Mouse (Mus musculus): Measurements from ENCODE around the gene Il2ra. TPM values are rescaled to one million over a fixed set of nuclear protein-coding genes. Genes with fewer than 3 reads are reported as not detected.

Il2ra gene
- polyA plus RNA-seq, 1 experiment from 2014 or later, result 1.9 TPM

DNA sequence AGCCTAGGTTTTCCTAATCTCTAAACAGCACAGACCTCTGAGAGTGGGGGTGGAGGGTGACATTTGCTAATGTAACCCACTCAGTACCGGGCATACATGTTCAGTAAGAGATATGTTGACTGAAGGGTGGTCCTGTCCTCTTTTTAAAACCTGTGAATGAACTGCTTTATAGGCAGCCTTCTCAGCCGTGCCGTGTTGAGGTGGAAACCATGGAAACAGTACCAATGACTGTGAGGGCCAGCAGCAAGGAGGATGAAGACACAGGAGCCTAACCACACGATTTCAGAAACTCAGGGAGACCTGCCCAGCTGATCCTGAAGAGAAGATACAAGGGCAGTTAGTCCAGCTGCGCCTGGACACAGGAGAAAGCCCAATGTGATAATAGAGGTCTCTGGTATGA is 90.4 kb downstream of the Il2ra start:
- H3K9ac ChIP-seq (ENCODE audit: low read length), result no peak overlapping the region

DNA sequence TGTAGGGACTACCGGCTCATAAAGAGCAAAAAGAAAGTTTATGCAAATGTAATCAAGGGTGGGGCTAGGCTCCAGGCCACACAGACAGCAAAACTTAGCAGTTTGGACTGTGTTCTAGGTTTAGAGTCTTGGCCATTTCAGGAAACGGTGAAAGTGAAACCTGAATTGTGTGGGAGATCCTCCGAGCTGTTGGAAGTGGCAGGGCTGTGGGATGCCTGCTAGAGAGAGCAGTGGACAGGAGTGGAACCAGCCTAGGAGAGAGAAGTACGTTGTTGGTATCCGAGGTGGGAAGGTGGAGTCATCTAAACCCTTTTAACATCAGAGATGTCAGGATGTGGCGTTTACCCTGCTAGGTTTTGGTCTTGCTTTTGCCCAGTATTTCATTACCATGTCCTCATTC is 93.2 kb downstream of the Il2ra start:
- no peak for ATAC-seq (ENCODE audit: low read depth)
- Histone ChIP-seq H3K36me3 (ENCODE audit: control insufficient read depth, insufficient read depth, low read length) (peaks cover 9% of the 10 kb centered on the region; the same call in 1 of the 2 replicates), H3K9me3 (ENCODE audit: control insufficient read depth, low read length) (no peaks in the 10 kb centered on the region), H3K27ac (ENCODE audit: low read length) (no peak overlapping the region), H3K9ac (ENCODE audit: low read length) (no peak overlapping the region), H3K4me2 (ENCODE audit: low read depth, low read length) (no peak overlapping the region), H3K4me3 (ENCODE audit: low read length) (no peak overlapping the region), H3K27me3 (ENCODE audit: control insufficient read depth, insufficient read depth, low read depth, low read length) (no peaks in the 10 kb centered on the region), H3K4me1 (replicated peaks; ENCODE audit: control insufficient read depth, insufficient read depth, low read length) (no peaks in the 10 kb centered on the region)
- WGBS, result 82% methylated on average over 6 of the region's 6 CpGs

More for the DNA sequence above, 90.4 kb downstream of the Il2ra start:
- Histone ChIP-seq H3K4me2 (ENCODE audit: low read depth, low read length) (no peak overlapping the region), H3K27me3 (ENCODE audit: control insufficient read depth, insufficient read depth, low read depth, low read length) (no peaks in the 10 kb centered on the region), H3K4me3 (ENCODE audit: low read length) (no peak overlapping the region), H3K27ac (ENCODE audit: low read length) (no peak overlapping the region), H3K9me3 (ENCODE audit: control insufficient read depth, low read length) (no peaks in the 10 kb centered on the region), H3K36me3 (ENCODE audit: control insufficient read depth, insufficient read depth, low read length) (no peaks in the 10 kb centered on the region), H3K4me1 (replicated peaks; ENCODE audit: control insufficient read depth, insufficient read depth, low read length) (no peaks in the 10 kb centered on the region)
- WGBS, result 61% methylated on average over 5 of the region's 5 CpGs
- no peak for ATAC-seq (ENCODE audit: low read depth)

DNA sequence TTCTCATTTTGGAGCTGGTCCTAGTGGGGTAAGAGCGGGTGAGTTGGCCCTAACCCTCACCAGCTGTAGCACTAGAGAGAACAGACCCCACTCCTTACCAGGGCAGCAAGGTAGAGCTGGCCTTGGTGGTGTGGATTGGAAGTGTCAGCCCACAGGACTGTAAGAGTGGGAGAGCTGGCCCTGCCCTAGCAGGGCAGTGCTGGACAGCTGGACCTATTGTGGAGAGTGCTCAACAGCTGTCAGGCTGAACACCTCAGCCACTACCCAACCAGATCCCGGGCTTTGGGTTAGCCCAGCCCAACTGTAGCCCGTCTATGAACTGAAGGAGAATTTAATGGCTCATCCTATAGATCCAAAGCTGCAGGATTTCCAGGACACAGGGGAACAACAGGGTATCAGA is 96.2 kb downstream of the Il2ra start:
- 84% methylated on average over 3 of the region's 3 CpGs for WGBS
- H3K9ac ChIP-seq (ENCODE audit: low read length), result no peak overlapping the region
- no peak overlapping the region for H3K4me2 ChIP-seq (ENCODE audit: low read depth, low read length)
- no peaks in the 10 kb centered on the region for H3K4me1 ChIP-seq (replicated peaks; ENCODE audit: control insufficient read depth, insufficient read depth, low read length)
- no peak overlapping the region for H3K27ac ChIP-seq (ENCODE audit: low read length)
- H3K36me3 ChIP-seq (ENCODE audit: control insufficient read depth, insufficient read depth, low read length), result peaks cover 35% of the 10 kb centered on the region
- no peak for ATAC-seq (ENCODE audit: low read depth)
- H3K9me3 ChIP-seq (ENCODE audit: control insufficient read depth, low read length), result no peaks in the 10 kb centered on the region
- H3K27me3 ChIP-seq (ENCODE audit: control insufficient read depth, insufficient read depth, low read depth, low read length), result no peaks in the 10 kb centered on the region
- H3K4me3 ChIP-seq (ENCODE audit: low read length), result no peak overlapping the region

DNA sequence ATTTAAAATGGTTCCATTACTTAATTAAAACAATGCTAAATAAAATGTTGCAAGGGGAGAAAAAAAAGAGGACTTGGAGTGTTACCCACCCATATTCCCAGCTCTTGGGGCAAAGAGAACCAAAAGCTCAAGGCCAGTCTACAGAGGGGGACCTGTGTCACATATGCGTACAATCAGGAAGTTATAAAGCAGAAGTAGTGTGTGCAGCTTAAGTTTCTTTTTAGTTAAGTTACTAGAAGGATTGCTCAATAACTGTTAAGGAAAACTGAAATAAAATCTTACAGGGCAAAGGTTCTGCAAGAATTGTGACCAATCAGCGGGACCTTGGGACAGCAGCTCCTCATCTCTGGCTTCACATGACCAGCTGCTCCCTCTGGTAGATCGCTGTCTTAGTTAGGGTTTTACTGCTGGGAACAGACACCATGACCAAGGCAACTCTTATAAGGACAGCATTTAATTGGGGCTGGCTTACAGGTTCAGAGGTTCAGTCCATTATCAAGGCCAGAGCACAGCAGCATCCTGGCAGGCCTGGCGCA is 97.0 kb downstream of the Il2ra start:
- no peaks in the 10 kb centered on the region for H3K9me3 ChIP-seq (ENCODE audit: control insufficient read depth, low read length)
- H3K27ac ChIP-seq (ENCODE audit: low read length), result no peak overlapping the region
- H3K36me3 ChIP-seq (ENCODE audit: control insufficient read depth, insufficient read depth, low read length), result peaks cover 38% of the 10 kb centered on the region
- no peak for ATAC-seq (ENCODE audit: low read depth)
- H3K4me3 ChIP-seq (ENCODE audit: low read length), result no peak overlapping the region
- H3K4me1 ChIP-seq (replicated peaks; ENCODE audit: control insufficient read depth, insufficient read depth, low read length), result no peaks in the 10 kb centered on the region
- no peak overlapping the region for H3K4me2 ChIP-seq (ENCODE audit: low read depth, low read length)
- WGBS, result 95% methylated on average over 4 of the region's 4 CpGs
- H3K27me3 ChIP-seq (ENCODE audit: control insufficient read depth, insufficient read depth, low read depth, low read length), result no peaks in the 10 kb centered on the region
- no peak overlapping the region for H3K9ac ChIP-seq (ENCODE audit: low read length)

Other genes starting within 250 kb of the Il2ra start
- gene Pfkfb3, start 88.7 kb upstream of the Il2ra start, polyA plus RNA-seq (2015; fragmentation: Nextera tagmentation; extraction: Ambion mirVana), result 17.9 and 19.2 TPM in 2 replicates
- 115 and 130 TPM in 2 replicates for gene Rbm17, start 38.7 kb upstream of the Il2ra start, polyA plus RNA-seq (2015; fragmentation: Nextera tagmentation; extraction: Ambion mirVana)
- gene Gm17490, start 16.5 kb upstream of the Il2ra start, polyA plus RNA-seq (2015; fragmentation: Nextera tagmentation; extraction: Ambion mirVana), result not detected in 2 replicates
- gene Il15ra, start 62.5 kb downstream of the Il2ra start, polyA plus RNA-seq (2015; fragmentation: Nextera tagmentation; extraction: Ambion mirVana), result 3.8 and 5.4 TPM in 2 replicates
- 117 and 119 TPM in 2 replicates for gene Fbh1, start 134.8 kb downstream of the Il2ra start, polyA plus RNA-seq (2015; fragmentation: Nextera tagmentation; extraction: Ambion mirVana)
- gene Ankrd16, start 135.1 kb downstream of the Il2ra start, polyA plus RNA-seq (2015; fragmentation: Nextera tagmentation; extraction: Ambion mirVana), result 38.6 and 40.6 TPM in 2 replicates

Data from lung, embryonic 16.5 days (tissue).